Mouse (Mus musculus): Measurements from ENCODE around the gene Ergic1.

Ergic1 gene

GRCm38 (mm10) chr17:26631811-26632327, 70.6 kb downstream of the Ergic1 start:
- DNase-seq (ENCODE audit: low read depth, low spot score), result no peak
- no peaks in the 10 kb centered on the region for H3K36me3 ChIP-seq (ENCODE audit: control insufficient read depth, insufficient read depth, low read length, poor library complexity, severe bottlenecking)
- no peaks in the 10 kb centered on the region for H3K27me3 ChIP-seq (ENCODE audit: control insufficient read depth, insufficient read depth, low read length, poor library complexity, severe bottlenecking)

- DNase-seq (ENCODE audit: low read depth, low spot score), result no peak
- Histone ChIP-seq H3K36me3 (ENCODE audit: control insufficient read depth, insufficient read depth, low read length, poor library complexity, severe bottlenecking) (no peaks in the 10 kb centered on the region), H3K27me3 (ENCODE audit: control insufficient read depth, insufficient read depth, low read length, poor library complexity, severe bottlenecking) (no peaks in the 10 kb centered on the region)
Measured at GRCm38 (mm10) chr17:26633186-26633585, 71.9 kb downstream of the Ergic1 start.

GRCm38 (mm10) chr17:26633926-26634325, 72.6 kb downstream of the Ergic1 start:
- Histone ChIP-seq H3K36me3 (ENCODE audit: control insufficient read depth, insufficient read depth, low read length, poor library complexity, severe bottlenecking) (no peaks in the 10 kb centered on the region), H3K27me3 (ENCODE audit: control insufficient read depth, insufficient read depth, low read length, poor library complexity, severe bottlenecking) (no peaks in the 10 kb centered on the region)
- no peak for DNase-seq (ENCODE audit: low read depth, low spot score)

- no peaks in the 10 kb centered on the region for H3K36me3 ChIP-seq (ENCODE audit: control insufficient read depth, insufficient read depth, low read length, poor library complexity, severe bottlenecking)
- no peak for DNase-seq (ENCODE audit: low read depth, low spot score)
- no peaks in the 10 kb centered on the region for H3K27me3 ChIP-seq (ENCODE audit: control insufficient read depth, insufficient read depth, low read length, poor library complexity, severe bottlenecking)
Measured at GRCm38 (mm10) chr17:26634539-26634938, 73.2 kb downstream of the Ergic1 start.

GRCm38 (mm10) chr17:26635951-26636350, 74.7 kb downstream of the Ergic1 start:
- H3K27me3 ChIP-seq (ENCODE audit: control insufficient read depth, insufficient read depth, low read length, poor library complexity, severe bottlenecking), result no peaks in the 10 kb centered on the region
- no peaks in the 10 kb centered on the region; the same call in 1 of the 2 replicates for H3K36me3 ChIP-seq (ENCODE audit: control insufficient read depth, insufficient read depth, low read length, poor library complexity, severe bottlenecking)
- DNase-seq (ENCODE audit: low read depth, low spot score), result no peak

GRCm38 (mm10) chr17:26637851-26638250, 76.6 kb downstream of the Ergic1 start:
- H3K27me3 ChIP-seq (ENCODE audit: control insufficient read depth, insufficient read depth, low read length, poor library complexity, severe bottlenecking), result no peaks in the 10 kb centered on the region
- DNase-seq (ENCODE audit: low read depth, low spot score), result no peak
- H3K36me3 ChIP-seq (ENCODE audit: control insufficient read depth, insufficient read depth, low read length, poor library complexity, severe bottlenecking), result no peaks in the 10 kb centered on the region; the same call in none of the 2 replicates

GRCm38 (mm10) chr17:26638655-26639054, 77.4 kb downstream of the Ergic1 start:
- Histone ChIP-seq H3K27me3 (ENCODE audit: control insufficient read depth, insufficient read depth, low read length, poor library complexity, severe bottlenecking) (no peaks in the 10 kb centered on the region), H3K36me3 (ENCODE audit: control insufficient read depth, insufficient read depth, low read length, poor library complexity, severe bottlenecking) (no peaks in the 10 kb centered on the region; the same call in none of the 2 replicates)
- DNase-seq (ENCODE audit: low read depth, low spot score), result peak; percentile 83

GRCm38 (mm10) chr17:26639791-26640190, 78.5 kb downstream of the Ergic1 start:
- no peaks in the 10 kb centered on the region; the same call in none of the 2 replicates for H3K36me3 ChIP-seq (ENCODE audit: control insufficient read depth, insufficient read depth, low read length, poor library complexity, severe bottlenecking)
- no peak for DNase-seq (ENCODE audit: low read depth, low spot score)
- no peaks in the 10 kb centered on the region for H3K27me3 ChIP-seq (ENCODE audit: control insufficient read depth, insufficient read depth, low read length, poor library complexity, severe bottlenecking)

GRCm38 (mm10) chr17:26640286-26640740, 79.0 kb downstream of the Ergic1 start:
- no peak for DNase-seq (ENCODE audit: low read depth, low spot score)
- no peaks in the 10 kb centered on the region for H3K27me3 ChIP-seq (ENCODE audit: control insufficient read depth, insufficient read depth, low read length, poor library complexity, severe bottlenecking)
- no peaks in the 10 kb centered on the region; the same call in none of the 2 replicates for H3K36me3 ChIP-seq (ENCODE audit: control insufficient read depth, insufficient read depth, low read length, poor library complexity, severe bottlenecking)

GRCm38 (mm10) chr17:26643456-26643855, 82.2 kb downstream of the Ergic1 start:
- H3K36me3 ChIP-seq (ENCODE audit: control insufficient read depth, insufficient read depth, low read length, poor library complexity, severe bottlenecking), result no peaks in the 10 kb centered on the region; the same call in none of the 2 replicates
- DNase-seq (ENCODE audit: low read depth, low spot score), result no peak
- H3K27me3 ChIP-seq (ENCODE audit: control insufficient read depth, insufficient read depth, low read length, poor library complexity, severe bottlenecking), result no peaks in the 10 kb centered on the region

- Histone ChIP-seq H3K27me3 (ENCODE audit: control insufficient read depth, insufficient read depth, low read length, poor library complexity, severe bottlenecking) (no peaks in the 10 kb centered on the region), H3K36me3 (ENCODE audit: control insufficient read depth, insufficient read depth, low read length, poor library complexity, severe bottlenecking) (no peaks in the 10 kb centered on the region; the same call in none of the 2 replicates)
- no peak for DNase-seq (ENCODE audit: low read depth, low spot score)
Measured at GRCm38 (mm10) chr17:26643993-26644392, 82.7 kb downstream of the Ergic1 start.

GRCm38 (mm10) chr17:26644509-26645410, 83.5 kb downstream of the Ergic1 start:
- H3K27me3 ChIP-seq (ENCODE audit: control insufficient read depth, insufficient read depth, low read length, poor library complexity, severe bottlenecking), result no peaks in the 10 kb centered on the region
- no peak for DNase-seq (ENCODE audit: low read depth, low spot score)
- H3K36me3 ChIP-seq (ENCODE audit: control insufficient read depth, insufficient read depth, low read length, poor library complexity, severe bottlenecking), result no peaks in the 10 kb centered on the region; the same call in none of the 2 replicates

GRCm38 (mm10) chr17:26645411-26645854, 84.1 kb downstream of the Ergic1 start:
- Histone ChIP-seq H3K27me3 (ENCODE audit: control insufficient read depth, insufficient read depth, low read length, poor library complexity, severe bottlenecking) (no peaks in the 10 kb centered on the region), H3K36me3 (ENCODE audit: control insufficient read depth, insufficient read depth, low read length, poor library complexity, severe bottlenecking) (no peaks in the 10 kb centered on the region; the same call in none of the 2 replicates)
- DNase-seq (ENCODE audit: low read depth, low spot score), result no peak

GRCm38 (mm10) chr17:26647283-26647682, 86.0 kb downstream of the Ergic1 start:
- Histone ChIP-seq H3K36me3 (ENCODE audit: control insufficient read depth, insufficient read depth, low read length, poor library complexity, severe bottlenecking) (no peaks in the 10 kb centered on the region; the same call in 1 of the 2 replicates), H3K27me3 (ENCODE audit: control insufficient read depth, insufficient read depth, low read length, poor library complexity, severe bottlenecking) (no peaks in the 10 kb centered on the region)
- DNase-seq (ENCODE audit: low read depth, low spot score), result no peak

- DNase-seq (ENCODE audit: low read depth, low spot score), result no peak
- no peaks in the 10 kb centered on the region for H3K27me3 ChIP-seq (ENCODE audit: control insufficient read depth, insufficient read depth, low read length, poor library complexity, severe bottlenecking)
- no peaks in the 10 kb centered on the region for H3K36me3 ChIP-seq (ENCODE audit: control insufficient read depth, insufficient read depth, low read length, poor library complexity, severe bottlenecking)
Measured at GRCm38 (mm10) chr17:26649565-26649964, 88.3 kb downstream of the Ergic1 start.

Measured in splenic B cell, adult 2 months (primary cell).